Mouse (Mus musculus) left cerebral cortex, postnatal 25 days (tissue): ENCODE results near the gene 5430419D17Rik. TPM values are rescaled to one million over a fixed set of nuclear protein-coding genes. Genes with fewer than 3 reads are reported as not detected.

Experiments
- DNase-seq, 2 experiments: peaks; one replicate each; pipeline ENCODE4 v3.0.0; 2022; ENCODE audit warnings: low spot score in 2 of 2, mixed read lengths in 1 of 2
- intact Hi-C: fragments of 180-260 bp; cut with DNase I; formaldehyde crosslinking; loops from one replicate; pipeline ENCODE4 v1.15.1; 2025
- total RNA-seq, 2 experiments: library from RNA; stranded (reverse); gene quantifications; 2 replicates each; pipeline ENCODE4 v1.2.3; 2021

Gene 5430419D17Rik
- total RNA-seq, 2 experiments from 2014 or later: not detected

DNA sequence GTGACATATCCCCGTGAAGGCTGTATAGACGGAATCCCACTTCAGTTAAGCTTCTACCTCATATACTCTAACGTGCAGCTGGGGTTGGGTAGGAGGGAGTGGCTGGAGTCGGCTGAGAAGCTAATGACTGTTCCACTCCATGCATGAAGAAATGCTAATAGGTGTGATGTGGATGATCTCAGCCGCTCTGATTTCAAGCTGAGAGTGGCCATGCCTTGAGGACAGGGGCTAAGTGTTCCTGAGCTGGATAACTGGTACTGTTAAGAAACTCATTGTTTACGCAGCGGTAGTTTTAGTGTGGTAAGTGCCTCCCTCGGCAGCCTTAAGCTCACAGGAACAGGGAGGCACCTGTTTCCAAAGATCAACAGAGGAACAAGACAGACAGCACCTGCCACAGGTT, 129.1 kb downstream of the 5430419D17Rik start:
- intact Hi-C loops: no loop called here
- no peak for DNase-seq

DNA sequence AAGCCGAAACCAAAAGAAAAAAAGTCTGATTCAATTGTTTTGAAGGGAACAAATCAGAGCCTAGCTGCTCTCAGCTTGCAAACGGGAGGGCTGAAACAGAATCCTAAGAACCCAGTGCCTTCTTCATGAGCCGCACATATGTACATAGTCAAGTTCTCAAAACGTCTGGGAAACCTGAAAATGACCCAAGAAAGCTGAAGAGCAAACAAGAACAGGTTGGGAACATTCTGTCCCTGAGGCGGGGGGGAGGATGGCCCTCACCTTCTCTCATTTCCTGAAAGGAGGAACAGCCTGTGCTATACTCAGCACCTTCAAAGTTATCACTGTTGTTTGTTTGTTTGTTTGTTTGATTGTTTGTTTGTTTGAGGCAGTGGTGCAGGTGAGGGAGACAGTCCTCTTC, 132.5 kb downstream of the 5430419D17Rik start:
- DNase-seq: no peak
- intact Hi-C loops: no loop called here

DNA sequence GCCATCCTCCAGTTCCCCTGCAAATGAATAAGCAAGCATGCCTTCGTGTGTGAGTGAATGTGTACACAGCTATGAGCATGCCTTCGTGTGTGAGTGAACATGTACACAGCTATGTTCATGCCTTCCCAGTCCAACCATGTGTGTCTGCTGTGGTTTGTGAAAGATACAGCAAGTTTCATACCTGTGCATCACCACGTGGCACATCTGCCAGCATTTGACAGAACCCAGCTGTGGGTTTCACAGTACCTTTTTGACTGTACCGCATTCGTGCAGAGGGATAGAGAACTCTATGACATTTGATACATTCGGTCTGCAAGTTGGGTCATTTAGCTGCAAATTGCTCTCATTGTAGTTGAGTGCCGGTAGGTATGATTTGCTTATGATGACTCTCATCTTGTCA, 140.3 kb downstream of the 5430419D17Rik start:
- intact Hi-C loops: no loop called here

GRCm38 (mm10) chr7:131317587-131317986, 143.4 kb downstream of the 5430419D17Rik start:
- no peak for DNase-seq
- intact Hi-C loops: no loop called here

More for the DNA sequence above, 140.3 kb downstream of the 5430419D17Rik start:
- no peak for DNase-seq

GRCm38 (mm10) chr7:131318340-131318739, 144.1 kb downstream of the 5430419D17Rik start:
- no peak for DNase-seq
- intact Hi-C loops: no loop called here

- DNase-seq: no peak
- intact Hi-C loops: no loop called here
Measured at GRCm38 (mm10) chr7:131322192-131322591, 148.0 kb downstream of the 5430419D17Rik start, which contains the start of gene Cuzd1. Cuzd1 (minus strand) TSS chr7:131322292.

DNA sequence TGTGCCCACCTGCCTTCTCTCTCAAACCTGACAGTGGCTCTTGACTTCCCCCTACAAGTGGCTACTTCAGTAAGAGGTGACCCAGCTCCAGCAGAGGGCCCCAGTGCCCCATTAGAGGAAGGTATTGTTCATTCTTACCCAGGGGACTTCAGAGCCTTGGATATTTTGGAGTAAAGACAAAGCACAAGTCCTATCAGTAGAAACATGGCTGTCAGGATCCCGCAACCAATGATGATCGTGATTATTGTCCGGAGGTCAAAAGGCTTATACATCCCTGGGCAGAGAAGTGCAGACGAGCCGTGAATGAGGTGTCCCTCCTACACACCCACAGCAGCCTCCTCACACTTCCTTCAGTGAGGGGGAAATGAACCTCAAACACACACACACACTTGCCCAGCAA, 152.9 kb downstream of the 5430419D17Rik start:
- intact Hi-C loops: no loop called here
- no peak for DNase-seq

DNA sequence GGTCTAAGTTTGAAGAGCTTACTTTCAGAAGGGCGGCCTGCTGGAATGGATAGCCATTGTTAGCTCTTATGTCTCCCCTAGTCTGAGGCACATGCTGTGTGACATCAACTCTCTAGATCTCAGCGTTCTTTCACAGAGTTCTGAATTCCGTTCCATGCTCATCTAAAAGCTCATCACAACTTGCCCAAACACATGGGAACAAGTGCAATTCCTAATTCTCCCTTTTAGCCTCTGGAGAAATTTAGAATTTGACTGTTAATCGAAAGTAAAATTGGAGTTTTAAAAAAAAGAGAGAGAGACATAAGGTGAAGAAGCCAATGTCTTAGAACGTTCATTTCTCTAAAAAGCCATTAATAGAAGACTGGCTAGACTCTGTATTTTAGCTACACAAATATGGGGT, 155.2 kb downstream of the 5430419D17Rik start, which contains the start of gene Fam24b:
Gene Fam24b (minus strand): TSS at position 101 of the 400 bp plus-strand sequence.
- intact Hi-C loops: no loop called here
- DNase-seq: no peak

DNA sequence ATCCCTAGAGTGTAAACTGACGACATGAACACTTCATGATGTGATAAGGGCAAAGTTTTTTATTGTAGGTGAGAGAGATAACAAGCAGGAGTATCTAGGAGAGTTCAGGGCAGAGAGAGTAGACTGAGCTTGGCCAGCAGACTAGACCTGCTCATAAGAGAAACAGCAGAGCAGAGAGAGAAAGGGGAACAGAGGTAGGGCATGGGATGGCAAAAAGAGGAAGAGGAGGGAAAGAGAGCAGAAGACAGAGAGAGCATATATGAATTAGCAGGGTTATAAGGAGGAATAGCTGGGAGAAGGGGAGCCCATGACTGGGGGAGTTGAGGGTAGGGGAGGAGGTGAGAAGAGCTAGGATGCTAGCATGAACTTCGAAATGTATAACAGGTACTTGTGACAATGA, 157.5 kb downstream of the 5430419D17Rik start:
- intact Hi-C loops: loop anchor here (5.0 kb wide), 2 partner anchors 149 to 219 kb away; no protein-coding TSS in a partner anchor
- no peak for DNase-seq

GRCm38 (mm10) chr7:131333564-131333963, 159.4 kb downstream of the 5430419D17Rik start, which contains the start of gene Fam24a:
Fam24a (plus strand) TSS chr7:131333864.
- DNase-seq: no peak
- intact Hi-C loops: loop anchor here (5.0 kb wide), 2 partner anchors 151 to 221 kb away; no protein-coding TSS in a partner anchor

- DNase-seq: no peak
- intact Hi-C loops: no loop called here
Measured at GRCm38 (mm10) chr7:131337502-131338068, 163.4 kb downstream of the 5430419D17Rik start.

DNA sequence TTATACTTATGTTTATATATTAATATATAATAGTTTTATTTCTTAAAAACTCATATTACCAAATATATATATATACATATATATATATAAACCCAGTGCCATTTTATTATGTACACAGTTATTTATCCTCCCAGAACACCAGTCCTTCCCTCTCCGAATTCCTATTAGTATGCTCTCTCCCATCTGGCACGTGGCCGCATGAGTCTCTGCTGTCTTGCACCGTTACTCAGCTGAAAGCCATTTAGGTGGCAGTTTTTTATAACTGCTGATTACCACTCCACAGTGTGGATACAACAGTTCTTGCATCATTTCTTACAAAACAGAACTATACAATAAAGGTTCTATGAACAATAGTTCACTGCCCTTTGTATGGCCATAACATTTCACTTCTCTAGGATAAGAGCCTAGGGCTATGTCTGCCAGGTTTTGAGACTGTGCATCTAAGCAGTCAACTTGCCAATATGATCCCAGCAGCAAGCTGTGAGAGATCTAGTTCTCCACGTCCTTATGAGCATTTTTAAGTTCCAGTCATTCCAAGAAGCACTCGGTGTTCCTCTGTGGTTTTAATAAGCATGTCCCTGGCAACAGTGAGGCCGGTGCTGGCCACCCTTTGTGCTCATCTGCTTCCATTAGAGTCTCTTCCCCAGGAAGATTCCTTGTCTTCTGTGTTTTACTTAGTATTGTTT, 171.8 kb downstream of the 5430419D17Rik start:
- intact Hi-C loops: no loop called here
- no peak for DNase-seq

Other genes with a start within 250 kb of the 5430419D17Rik start
- gene Htra1, start 238.3 kb upstream of the 5430419D17Rik start, total RNA-seq: 100 to 1,000 TPM; 211 to 225 TPM
- gene Dmbt1, start 142.3 kb upstream of the 5430419D17Rik start, total RNA-seq: not detected
- gene 4933402N03Rik, start 28.1 kb upstream of the 5430419D17Rik start, total RNA-seq: not detected
- under 1 TPM; 0.16 to 0.23 TPM for gene Cuzd1, start 147.9 kb downstream of the 5430419D17Rik start, total RNA-seq
- not detected for gene Fam24b, start 155.1 kb downstream of the 5430419D17Rik start, total RNA-seq
- not detected for gene Fam24a, start 159.5 kb downstream of the 5430419D17Rik start, total RNA-seq
- gene 2310057M21Rik, start 188.4 kb downstream of the 5430419D17Rik start, total RNA-seq: 10 to 100 TPM; 22.6 to 33.1 TPM
- 10 to 100 TPM; 49.1 to 53.5 TPM for gene Pstk, start 196.7 kb downstream of the 5430419D17Rik start, total RNA-seq
- 10 to 100 TPM; 45.0 to 48.4 TPM for gene Ikzf5, start 236.1 kb downstream of the 5430419D17Rik start, total RNA-seq
- 10 to 100 TPM; 76.1 to 79.3 TPM for gene Acadsb, start 236.2 kb downstream of the 5430419D17Rik start, total RNA-seq